Mouse (Mus musculus): Measurements from ENCODE around the gene Ifna4.

- no peak for TF ChIP-seq CTCF (IDR thresholded peaks at IDR 0.05; ENCODE audit: control insufficient read depth, insufficient read depth, insufficient replicate concordance, low read depth, low read length)
- no peak for TF ChIP-seq POLR2A (IDR thresholded peaks at IDR 0.05; ENCODE audit: control insufficient read depth, low read depth, low read length)
Observed at GRCm38 (mm10) chr4:88830523-88830922, 11.1 kb upstream of the Ifna4 start.

All from testis, adult 2 months (tissue).